Mouse (Mus musculus) liver, embryonic 13.5 days (tissue): Measurements from ENCODE around the gene Greb1. TPM values are rescaled to one million over a fixed set of nuclear protein-coding genes. Genes with fewer than 3 reads are reported as not detected.

Experiments
- ATAC-seq: fragments of 200-750 bp; cut with Nextera tagmentation; 2 replicates; pipeline ENCODE4 v1.8.0; 2017; ENCODE audit warnings: low read depth, mild to moderate bottlenecking, moderate number of reproducible peaks, moderate library complexity
- DNase-seq: peaks from one replicate; pipeline ENCODE4 v3.0.0; 2022
- H3K27ac ChIP-seq: fragments of 300-500 bp; sonication (generic); 2 replicates; pipeline ENCODE4 v1.5.1; 2015; ENCODE audit warnings: moderate library complexity, mild to moderate bottlenecking, inconsistent platforms
- H3K27me3 ChIP-seq: fragments of 300-500 bp; sonication (generic); 2 replicates; pipeline ENCODE4 v1.6.1; 2015; ENCODE audit warnings: mild to moderate bottlenecking, inconsistent platforms
- H3K36me3 ChIP-seq: fragments of 300-500 bp; sonication (generic); 2 replicates; pipeline ENCODE4 v1.6.1; 2015; ENCODE audit warnings: mild to moderate bottlenecking, inconsistent platforms
- H3K4me1 ChIP-seq: fragments of 300-500 bp; sonication (generic); replicated peaks from 2 replicates; pipeline ENCODE4 v1.6.1; 2015; ENCODE audit warnings: inconsistent platforms
- H3K4me2 ChIP-seq: fragments of 300-500 bp; sonication (generic); 2 replicates; pipeline ENCODE4 v1.6.1; 2015; ENCODE audit warnings: inconsistent platforms, mild to moderate bottlenecking, moderate library complexity
- H3K4me3 ChIP-seq: fragments of 300-500 bp; sonication (generic); replicated peaks from 2 replicates; pipeline ENCODE4 v1.5.1; 2015; ENCODE audit warnings: mild to moderate bottlenecking, inconsistent platforms
- H3K9ac ChIP-seq: fragments of 300-500 bp; sonication (generic); 2 replicates; pipeline ENCODE4 v1.6.1; 2015; ENCODE audit warnings: mild to moderate bottlenecking, inconsistent platforms
- H3K9me3 ChIP-seq: fragments of 300-500 bp; sonication (generic); replicated peaks from 2 replicates; pipeline ENCODE4 v1.6.1; 2016; ENCODE audit warnings: inconsistent platforms
- WGBS: fragments of 180-500 bp; shearing (Covaris S2); methylation state at CpG from one replicate; pipeline ENCODE4 v1.1.7; 2015; ENCODE audit not compliant: insufficient replicate concordance; 5-methylcytosine and 5-hydroxymethylcytosine counted together
- microRNA-seq: library from miRNA; unstranded; fragments of <30 nt; microRNA quantifications from one replicate; pipeline ENCODE4, GENCODE M21; 2016
- polyA plus RNA-seq: library from polyadenylated mRNA; unstranded; fragments of >200 nt; fragmentation: Nextera tagmentation; extraction: Ambion mirVana; gene quantifications from 2 replicates; pipeline ENCODE4 v1.2.1, GENCODE M21; 2015

The Greb1 gene
- polyA plus RNA-seq, 1 experiment from 2014 or later: 0.61 TPM

GRCm38 (mm10) chr12:16630152-16630865 is 170.4 kb downstream of the Greb1 start:
- H3K9ac ChIP-seq: no peak overlapping the region
- no peak overlapping the region for H3K4me3 ChIP-seq
- no peak overlapping the region for H3K4me2 ChIP-seq
- 54% methylated on average over 7 of the region's 7 CpGs for WGBS
- H3K36me3 ChIP-seq: no peaks in the 10 kb centered on the region
- no peaks in the 10 kb centered on the region for H3K27me3 ChIP-seq
- H3K4me1 ChIP-seq: no peaks in the 10 kb centered on the region
- no peaks in the 10 kb centered on the region for H3K9me3 ChIP-seq
- DNase-seq: no peak
- no peak overlapping the region for H3K27ac ChIP-seq
- no peak for ATAC-seq

Small RNA genes within 50 kb of the gene (microRNA-seq; reads per million reads assigned to microRNA genes)
- not detected for gene Gm44305

Other genes with a start within 250 kb of the Greb1 start
- gene Lpin1, start 189.9 kb downstream of the Greb1 start, polyA plus RNA-seq: 5.3 and 6.8 TPM in 2 replicates
- not detected in 2 replicates for gene Ntsr2, start 147.5 kb downstream of the Greb1 start, polyA plus RNA-seq
- 22.6 and 26.1 TPM in 2 replicates for gene E2f6, start 10.1 kb upstream of the Greb1 start, polyA plus RNA-seq
- 7.0 and 7.7 TPM in 2 replicates for gene Rock2, start 94.0 kb upstream of the Greb1 start, polyA plus RNA-seq
- gene Pqlc3, start 199.5 kb upstream of the Greb1 start, polyA plus RNA-seq: 5.5 and 5.7 TPM in 2 replicates
- 0.14 and 0.16 TPM in 2 replicates for gene 2410004P03Rik, start 210.8 kb upstream of the Greb1 start, polyA plus RNA-seq